Mouse (Mus musculus) lung, embryonic 16.5 days (tissue): ENCODE measurements around the gene Crym. TPM values are rescaled to one million over a fixed set of nuclear protein-coding genes. Genes with fewer than 3 reads are reported as not detected.
A peak's percentile ranks its signal among the peaks of the same experiment; 100 is the strongest.

Experiments used
- ATAC-seq: fragments of 200-750 bp; cut with Nextera tagmentation; 2 replicates; pipeline ENCODE4 v1.8.0; 2017; ENCODE audit warnings: low read depth, mild to moderate bottlenecking, moderate library complexity
- H3K27ac ChIP-seq: fragments of 300-500 bp; sonication (generic); 2 replicates; pipeline ENCODE4 v1.5.1; 2014; ENCODE audit warnings: mild to moderate bottlenecking, control low read depth, low read length
- H3K27me3 ChIP-seq: fragments of 300-500 bp; sonication (generic); 2 replicates; pipeline ENCODE4 v1.6.1; 2014; ENCODE audit warnings: low read depth, low read length, mixed read lengths; ENCODE audit not compliant: control insufficient read depth, insufficient read depth
- H3K36me3 ChIP-seq: fragments of 300-500 bp; sonication (generic); 2 replicates; pipeline ENCODE4 v1.6.1; 2014; ENCODE audit warnings: low read length; ENCODE audit not compliant: control insufficient read depth, insufficient read depth
- H3K4me1 ChIP-seq: fragments of 300-500 bp; sonication (generic); replicated peaks from 2 replicates; pipeline ENCODE4 v1.6.1; 2014; ENCODE audit warnings: low read length, mixed read lengths; ENCODE audit not compliant: control insufficient read depth, insufficient read depth
- H3K4me2 ChIP-seq: fragments of 300-500 bp; sonication (generic); 2 replicates; pipeline ENCODE4 v1.6.1; 2014; ENCODE audit warnings: low read depth, low read length, control low read depth
- H3K4me3 ChIP-seq: fragments of 300-500 bp; sonication (generic); 2 replicates; pipeline ENCODE4 v1.5.1; 2014; ENCODE audit warnings: mild to moderate bottlenecking, low read length, control low read depth
- H3K9ac ChIP-seq: fragments of 300-500 bp; sonication (generic); 2 replicates; pipeline ENCODE4 v1.6.1; 2014; ENCODE audit warnings: low read length, control low read depth
- H3K9me3 ChIP-seq: fragments of 300-500 bp; sonication (generic); 2 replicates; pipeline ENCODE4 v1.6.1; 2016; ENCODE audit warnings: low read length; ENCODE audit not compliant: control insufficient read depth
- WGBS: fragments of 180-500 bp; shearing (Covaris S2); extraction: QIAGEN DNeasy Blood & Tissue Kit; methylation state at CpG from one replicate; pipeline ENCODE4 v1.1.7; 2014; 5-methylcytosine and 5-hydroxymethylcytosine counted together
- polyA plus RNA-seq: library from polyadenylated mRNA; unstranded; fragments of >200 nt; fragmentation: Nextera tagmentation; extraction: Ambion mirVana; gene quantifications from 2 replicates; pipeline ENCODE4 v1.2.1, GENCODE M21; 2015

The Crym gene
- polyA plus RNA-seq, 1 experiment from 2014 or later, result 3.1 TPM

DNA sequence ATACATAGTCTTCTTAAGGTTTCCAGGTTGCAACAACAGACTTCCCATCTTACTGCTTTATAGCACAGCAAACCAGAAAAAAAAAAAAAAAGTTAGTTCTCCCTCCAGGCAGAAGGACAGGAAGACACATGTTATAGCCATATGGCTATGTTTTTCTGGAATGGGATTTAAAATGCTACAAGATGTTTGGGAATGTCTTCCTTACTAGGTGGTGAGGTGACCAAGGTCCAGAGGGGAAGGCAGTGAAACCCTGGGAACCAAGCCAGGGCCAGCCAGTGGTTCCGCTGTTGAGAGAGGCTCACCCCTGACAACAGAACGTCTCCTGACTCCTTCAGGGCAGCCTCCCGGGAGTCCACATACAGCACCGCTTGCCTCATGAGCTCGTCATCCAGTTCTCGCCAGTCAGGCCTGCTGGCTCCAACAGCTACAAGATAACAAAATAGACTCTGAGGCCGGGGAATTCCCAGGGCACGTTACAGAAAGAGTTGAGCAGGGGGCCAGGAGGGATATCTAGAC is 11.7 kb downstream of the Crym start:
- Histone ChIP-seq H3K27me3 (no peaks in the 10 kb centered on the region), H3K4me1 (peaks cover 3% of the 10 kb centered on the region), H3K4me3 (no peak overlapping the region), H3K27ac (no peak overlapping the region), H3K9me3 (no peaks in the 10 kb centered on the region), H3K36me3 (no peaks in the 10 kb centered on the region), H3K4me2 (no peak overlapping the region), H3K9ac (no peak overlapping the region)
- WGBS, result 32% methylated on average over 8 of the region's 8 CpGs
- peak; percentile 31; the same call in 1 of the 2 replicates for ATAC-seq

DNA sequence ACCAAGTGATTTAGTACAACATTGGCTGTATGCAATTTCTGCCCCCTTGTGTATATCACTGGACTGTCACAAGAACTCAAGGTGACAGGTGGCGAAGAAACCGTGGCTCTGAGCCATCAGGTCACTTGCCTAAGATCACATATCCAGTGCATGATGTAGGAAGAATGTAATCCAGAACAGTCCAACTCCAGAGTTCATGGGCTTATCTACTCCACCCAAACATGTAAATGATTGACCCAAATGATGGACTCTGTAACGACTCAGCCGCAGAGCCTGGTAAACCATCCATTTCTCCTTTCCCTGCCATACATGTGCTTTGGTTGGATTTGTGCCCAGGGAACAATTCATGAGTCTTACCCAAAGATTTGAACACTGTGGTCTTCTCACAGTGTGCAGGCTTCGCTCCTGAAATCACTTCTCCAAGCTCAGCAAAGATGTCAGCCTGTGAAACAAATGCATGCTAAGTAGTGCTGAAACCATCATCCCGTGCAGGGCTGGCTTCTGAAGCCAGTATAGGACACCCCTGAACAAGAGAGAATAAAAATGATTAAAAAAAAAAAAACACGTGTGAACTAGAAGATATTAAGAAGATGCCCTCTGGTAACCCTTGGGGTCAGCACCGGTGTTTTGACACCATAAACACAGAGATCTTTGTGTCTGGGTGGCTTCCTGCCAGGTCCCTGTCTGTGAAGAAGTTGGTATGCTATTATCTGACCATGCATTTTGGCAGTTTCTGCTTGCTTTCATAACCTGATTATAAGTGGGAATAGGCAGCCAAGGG is 12.4 kb downstream of the Crym start:
- no peak for ATAC-seq
- no peak overlapping the region for H3K4me3 ChIP-seq
- no peaks in the 10 kb centered on the region for H3K27me3 ChIP-seq
- no peak overlapping the region for H3K9ac ChIP-seq
- H3K27ac ChIP-seq, result no peak overlapping the region
- no peak overlapping the region for H3K4me2 ChIP-seq
- no peaks in the 10 kb centered on the region for H3K9me3 ChIP-seq
- no peaks in the 10 kb centered on the region for H3K36me3 ChIP-seq
- peaks cover 3% of the 10 kb centered on the region for H3K4me1 ChIP-seq
- 62% methylated on average over 8 of the region's 8 CpGs for WGBS

DNA sequence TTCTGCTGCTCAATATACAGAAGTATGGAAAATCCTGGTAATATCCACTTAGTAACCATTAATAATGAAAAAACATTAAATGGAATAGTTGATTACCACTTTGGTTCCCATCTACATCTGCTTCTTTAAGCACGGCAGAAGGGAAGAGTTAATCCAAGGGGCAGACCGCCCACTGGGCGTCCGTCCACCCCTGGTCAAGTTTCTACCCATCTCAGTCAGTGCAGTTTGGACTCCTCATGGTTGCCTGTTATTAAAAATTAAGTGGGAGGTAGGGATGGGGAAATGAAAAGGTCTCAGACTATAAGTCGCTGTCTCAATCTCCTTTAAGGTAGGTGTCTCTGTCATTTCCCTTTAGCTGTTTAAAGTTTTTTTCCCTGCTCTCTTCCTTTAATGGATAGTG is 13.0 kb downstream of the Crym start:
- WGBS, result 87% methylated on average over 5 of the region's 5 CpGs
- no peak for ATAC-seq

DNA sequence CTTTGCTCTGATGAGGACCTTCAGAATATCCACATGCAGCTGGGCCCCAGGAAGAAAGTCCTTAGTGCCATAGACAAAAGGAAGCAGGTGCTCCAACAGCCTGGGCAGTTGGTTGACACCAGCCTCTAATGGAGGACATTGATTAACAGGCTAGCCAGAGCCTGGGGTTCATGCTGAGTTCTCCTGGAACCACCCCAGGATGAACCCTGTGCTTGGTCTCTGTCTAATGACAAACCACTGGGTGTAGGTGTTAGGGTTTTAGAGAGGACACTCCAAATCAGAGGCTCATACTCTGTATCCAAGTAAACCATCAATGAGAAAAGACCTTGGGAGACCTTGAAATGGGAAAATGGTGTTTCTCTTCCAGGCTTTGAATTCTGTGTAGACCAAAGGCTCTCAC is 19.0 kb downstream of the Crym start:
- no peaks in the 10 kb centered on the region for H3K36me3 ChIP-seq
- H3K27ac ChIP-seq, result no peak overlapping the region
- no peak for ATAC-seq
- no peak overlapping the region for H3K4me2 ChIP-seq
- H3K27me3 ChIP-seq, result no peaks in the 10 kb centered on the region
- no peak overlapping the region for H3K4me3 ChIP-seq
- no peak overlapping the region for H3K9ac ChIP-seq
- no peaks in the 10 kb centered on the region for H3K4me1 ChIP-seq
- no peaks in the 10 kb centered on the region for H3K9me3 ChIP-seq

More for the DNA sequence above, 13.0 kb downstream of the Crym start:
- H3K9ac ChIP-seq, result no peak overlapping the region
- no peaks in the 10 kb centered on the region for H3K27me3 ChIP-seq
- H3K9me3 ChIP-seq, result no peaks in the 10 kb centered on the region
- H3K27ac ChIP-seq, result no peak overlapping the region
- peaks cover 3% of the 10 kb centered on the region for H3K4me1 ChIP-seq
- H3K36me3 ChIP-seq, result no peaks in the 10 kb centered on the region
- no peak overlapping the region for H3K4me2 ChIP-seq
- no peak overlapping the region for H3K4me3 ChIP-seq

DNA sequence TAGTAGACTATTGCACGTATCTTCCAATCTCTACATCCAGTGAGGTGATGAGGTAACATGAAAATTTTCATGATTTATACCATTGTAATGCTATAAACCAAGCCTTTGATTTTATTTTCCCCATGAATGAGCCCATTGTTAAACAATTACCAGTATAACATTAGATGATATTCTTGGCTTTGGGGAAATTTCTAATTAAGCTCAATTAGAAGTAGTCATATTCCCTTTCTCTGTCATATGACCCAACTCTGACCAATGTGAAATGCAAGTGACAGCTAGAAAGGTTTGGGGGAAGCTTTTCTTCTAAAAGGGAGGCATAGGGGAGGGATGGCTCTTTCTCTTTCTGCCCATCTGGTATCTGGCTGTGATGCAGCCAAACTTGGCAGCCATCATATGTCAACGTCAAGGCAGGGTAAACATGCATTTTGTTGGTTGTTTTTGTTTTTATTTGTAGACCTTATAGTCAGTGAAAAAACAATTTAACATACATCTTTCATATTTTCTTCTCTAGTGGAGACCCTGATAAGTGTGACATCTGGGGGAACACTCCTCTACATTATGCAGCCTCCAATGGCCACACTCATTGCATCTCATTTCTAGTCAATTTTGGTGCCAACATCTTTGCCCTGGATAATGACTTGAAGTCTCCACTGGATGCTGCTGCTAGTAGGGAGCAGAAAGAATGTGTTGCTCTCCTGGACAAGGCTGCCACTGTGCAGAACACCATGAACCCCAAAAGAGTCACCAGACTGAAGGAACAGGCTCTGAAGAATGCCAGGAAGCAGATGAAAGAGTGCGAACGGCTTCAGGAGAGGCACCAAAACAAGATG is 20.3 kb downstream of the Crym start:
- no peak for ATAC-seq

DNA sequence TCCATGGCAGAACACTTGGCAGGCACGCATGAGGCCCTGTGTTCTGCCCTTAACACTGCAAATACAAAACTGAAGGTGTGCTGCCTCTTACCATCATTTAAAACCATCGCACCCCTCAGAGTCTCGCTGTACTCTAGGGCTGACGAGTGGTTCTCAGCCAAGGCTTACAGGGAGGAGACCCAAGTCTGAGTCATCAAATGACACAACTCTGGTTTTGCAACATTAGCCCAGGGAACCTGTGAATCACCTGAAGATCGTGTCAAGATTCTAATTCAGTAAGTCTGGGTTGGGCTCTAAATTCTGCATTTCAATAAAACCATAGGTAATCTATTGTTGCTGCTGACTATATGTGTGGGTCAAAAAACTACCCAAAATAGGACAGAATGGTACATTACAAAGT is 21.4 kb downstream of the Crym start:
- WGBS, result 73% methylated on average over 5 of the region's 5 CpGs
- no peaks in the 10 kb centered on the region for H3K27me3 ChIP-seq
- H3K4me3 ChIP-seq, result no peak overlapping the region
- no peak for ATAC-seq
- H3K9ac ChIP-seq, result no peak overlapping the region
- no peaks in the 10 kb centered on the region for H3K36me3 ChIP-seq
- H3K9me3 ChIP-seq, result no peaks in the 10 kb centered on the region
- H3K4me1 ChIP-seq, result no peaks in the 10 kb centered on the region
- H3K4me2 ChIP-seq, result no peak overlapping the region
- no peak overlapping the region for H3K27ac ChIP-seq

More for the DNA sequence above, 20.3 kb downstream of the Crym start:
- no peaks in the 10 kb centered on the region for H3K9me3 ChIP-seq
- WGBS, result 85% methylated on average over 4 of the region's 4 CpGs
- H3K4me1 ChIP-seq, result no peaks in the 10 kb centered on the region
- no peaks in the 10 kb centered on the region for H3K27me3 ChIP-seq
- no peak overlapping the region for H3K9ac ChIP-seq
- no peak overlapping the region for H3K27ac ChIP-seq
- H3K4me3 ChIP-seq, result no peak overlapping the region
- H3K36me3 ChIP-seq, result no peaks in the 10 kb centered on the region
- no peak overlapping the region for H3K4me2 ChIP-seq

DNA sequence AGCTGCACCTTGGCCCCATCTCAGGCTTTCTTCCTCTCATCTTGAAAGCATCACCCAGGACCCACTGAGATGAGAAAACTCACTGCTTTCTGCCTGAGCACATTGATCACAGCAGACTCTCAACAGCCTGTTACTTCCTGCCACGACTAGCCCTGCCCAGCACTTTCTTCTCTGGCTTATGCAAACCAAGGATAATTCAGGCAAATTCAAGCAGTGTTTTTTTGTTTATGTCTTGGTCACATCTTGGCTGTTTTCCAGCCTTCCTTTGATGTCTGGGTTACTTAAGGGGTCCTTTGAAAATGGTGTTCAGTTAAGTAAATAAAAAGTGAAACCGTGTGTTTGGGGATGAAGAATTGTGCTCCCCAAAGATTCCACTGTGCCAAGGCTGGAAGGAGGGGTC is 23.0 kb downstream of the Crym start:
- 0% methylated on average over 2 of the region's 2 CpGs for WGBS
- no peak overlapping the region for H3K27ac ChIP-seq
- no peaks in the 10 kb centered on the region for H3K36me3 ChIP-seq
- H3K27me3 ChIP-seq, result no peaks in the 10 kb centered on the region
- no peak overlapping the region for H3K4me2 ChIP-seq
- no peak for ATAC-seq
- H3K9ac ChIP-seq, result no peak overlapping the region
- H3K4me3 ChIP-seq, result no peak overlapping the region
- H3K4me1 ChIP-seq, result no peaks in the 10 kb centered on the region
- H3K9me3 ChIP-seq, result no peaks in the 10 kb centered on the region

DNA sequence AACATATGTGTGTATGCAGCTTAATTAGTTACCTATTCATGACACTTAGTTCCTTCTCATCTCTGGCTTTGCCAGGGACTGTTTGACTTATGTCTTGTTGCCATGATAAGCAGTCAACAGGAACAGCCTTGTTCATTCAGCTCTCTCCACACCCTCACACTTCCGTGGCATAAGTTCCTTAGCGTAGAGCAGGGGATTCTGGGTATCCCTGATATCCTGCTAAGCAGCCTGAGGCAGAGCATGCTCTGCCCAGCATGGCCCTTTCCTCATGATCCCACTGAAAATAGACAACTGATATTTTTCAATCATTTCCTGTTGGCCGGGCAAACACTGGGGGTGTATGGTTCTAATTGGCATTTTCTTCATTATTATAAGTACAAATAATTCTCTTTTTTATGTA is 24.3 kb downstream of the Crym start:
- 76% methylated on average over 3 of the region's 3 CpGs for WGBS
- Histone ChIP-seq H3K27me3 (no peaks in the 10 kb centered on the region), H3K27ac (no peak overlapping the region), H3K36me3 (no peaks in the 10 kb centered on the region), H3K4me2 (no peak overlapping the region), H3K9ac (no peak overlapping the region), H3K9me3 (no peaks in the 10 kb centered on the region), H3K4me1 (no peaks in the 10 kb centered on the region), H3K4me3 (no peak overlapping the region)
- ATAC-seq, result no peak

DNA sequence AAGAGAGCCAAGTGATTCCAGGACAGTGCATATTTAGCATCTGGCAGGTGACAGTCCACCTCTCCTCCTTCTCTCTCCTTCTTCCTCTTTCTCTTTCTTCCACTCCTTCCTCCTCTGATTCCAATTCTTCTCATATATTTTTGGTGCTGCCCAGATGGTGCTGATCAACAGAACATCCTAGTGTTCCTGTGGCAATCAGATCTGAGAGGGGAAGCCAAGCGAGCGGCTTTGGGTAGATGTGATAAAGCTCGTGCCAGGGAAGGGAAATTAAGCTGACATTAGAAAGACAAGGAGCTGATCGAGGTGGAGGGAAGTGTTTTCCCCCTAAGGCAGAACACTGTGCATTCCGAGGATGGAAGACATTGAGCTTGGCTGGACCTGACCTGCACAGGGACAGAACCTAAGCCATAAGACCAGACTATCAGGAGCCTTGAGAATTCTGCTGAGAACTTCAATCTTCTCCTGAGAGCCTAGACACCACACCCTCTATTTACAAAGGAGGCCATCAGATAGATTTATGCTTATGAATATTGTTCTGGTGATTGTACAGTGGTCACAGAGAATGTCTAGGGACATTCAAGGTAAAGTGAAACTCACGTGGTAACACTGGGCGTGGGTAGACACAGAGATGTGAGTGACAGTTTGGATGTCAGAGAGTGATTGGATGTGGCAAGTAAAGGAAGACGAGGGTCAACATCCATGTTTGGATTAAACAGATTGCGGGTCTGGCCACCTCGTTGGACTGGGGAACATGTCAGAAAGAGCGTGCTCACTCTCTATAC is 27.0 kb downstream of the Crym start:
- H3K4me2 ChIP-seq, result no peak overlapping the region

More for the DNA sequence above, 27.0 kb downstream of the Crym start:
- Histone ChIP-seq H3K36me3 (no peaks in the 10 kb centered on the region), H3K4me1 (no peaks in the 10 kb centered on the region), H3K4me3 (no peak overlapping the region), H3K9me3 (no peaks in the 10 kb centered on the region), H3K27me3 (no peaks in the 10 kb centered on the region), H3K9ac (no peak overlapping the region), H3K27ac (no peak overlapping the region)
- no peak for ATAC-seq
- WGBS, result 66% methylated on average over 11 of the region's 11 CpGs
